In genomic region chr17:31270246-31270645, GRCm38 (mm10) we compare ENCODE assay signal across 13 mouse cellular contexts. TPM values are rescaled to one million over a fixed set of nuclear protein-coding genes. Genes with fewer than 3 reads are reported as not detected.
"Had no signal": no experiment of that assay in that cellular context is flagged by ENCODE, and none has a peak within 500 bp of the region (broad histone marks: within the 10 kb centered on the region; RNA-seq: fewer than 3 reads in every experiment).

No protein-coding gene starts in this region.

- DNase-seq: kidney, postnatal 14 days; lung, embryonic 14.5 days; lung, postnatal 10 days; lung, postnatal 4 days had no signal

- H3K4me2 ChIP-seq: kidney, embryonic 15.5 days; liver, embryonic 12.5 days; lung, embryonic 14.5 days; midbrain, embryonic 15.5 days; neural tube, embryonic 12.5 days had no signal

- H3K36me3 ChIP-seq: kidney, embryonic 15.5 days; limb, embryonic 10.5 days; liver, embryonic 12.5 days; midbrain, embryonic 10.5 days; midbrain, embryonic 15.5 days; neural tube, embryonic 12.5 days had no signal

- H3K4me1 ChIP-seq: midbrain, embryonic 15.5 days; neural tube, embryonic 12.5 days had no signal

- ATAC-seq: liver, embryonic 12.5 days; midbrain, embryonic 15.5 days had no signal

- H3K9ac ChIP-seq: kidney, embryonic 15.5 days; liver, embryonic 12.5 days; lung, embryonic 14.5 days; midbrain, embryonic 15.5 days; neural tube, embryonic 12.5 days had no signal

- H3K27ac ChIP-seq: kidney, embryonic 15.5 days; left cerebral cortex, adult 2 months; limb, embryonic 10.5 days; liver, embryonic 12.5 days; midbrain, embryonic 10.5 days; midbrain, embryonic 15.5 days; neural tube, embryonic 12.5 days; stomach, postnatal 0 days had no signal

- H3K9me3 ChIP-seq: kidney, embryonic 15.5 days; limb, embryonic 10.5 days; liver, embryonic 12.5 days; midbrain, embryonic 10.5 days; midbrain, embryonic 15.5 days; neural tube, embryonic 12.5 days had no signal

- H3K4me3 ChIP-seq: kidney, embryonic 15.5 days; left cerebral cortex, adult 2 months; limb, embryonic 10.5 days; liver, embryonic 12.5 days; midbrain, embryonic 10.5 days; midbrain, embryonic 15.5 days; neural tube, embryonic 12.5 days had no signal

- H3K27me3 ChIP-seq: kidney, embryonic 15.5 days; liver, embryonic 12.5 days; midbrain, embryonic 15.5 days; neural tube, embryonic 12.5 days had no signal

RNA-seq across cellular contexts. Expression of gene Rsph1, which starts 6.9 kb away (rescaled TPM):
- total RNA-seq: monocyte, adult 5-6 weeks had no signal
